Mouse (Mus musculus) kidney, embryonic 15.5 days (tissue): Measurements from ENCODE around the gene Ppp1r14b. TPM values are rescaled to one million over a fixed set of nuclear protein-coding genes. Genes with fewer than 3 reads are reported as not detected.

Source experiments
- ATAC-seq: fragments of 200-750 bp; cut with Nextera tagmentation; replicated peaks from 2 replicates; pipeline ENCODE4 v1.8.0; 2017; ENCODE audit warnings: moderate TSS enrichment; ENCODE audit not compliant: low FRiP score
- H3K27ac ChIP-seq: fragments of 300-500 bp; sonication (generic); 2 replicates; pipeline ENCODE4 v1.5.1; 2015; ENCODE audit warnings: mild to moderate bottlenecking, inconsistent platforms
- H3K27me3 ChIP-seq: fragments of 300-500 bp; sonication (generic); 2 replicates; pipeline ENCODE4 v1.6.1; 2015; ENCODE audit warnings: inconsistent platforms
- H3K36me3 ChIP-seq: fragments of 300-500 bp; sonication (generic); 2 replicates; pipeline ENCODE4 v1.6.1; 2015; ENCODE audit warnings: inconsistent platforms
- H3K4me1 ChIP-seq: fragments of 300-500 bp; sonication (generic); 2 replicates; pipeline ENCODE4 v1.6.1; 2015; ENCODE audit warnings: inconsistent platforms
- H3K4me2 ChIP-seq: fragments of 300-500 bp; sonication (generic); 2 replicates; pipeline ENCODE4 v1.6.1; 2015; ENCODE audit warnings: moderate library complexity, mild to moderate bottlenecking, inconsistent platforms
- H3K4me3 ChIP-seq: fragments of 300-500 bp; sonication (generic); replicated peaks from 2 replicates; pipeline ENCODE4 v1.5.1; 2015; ENCODE audit warnings: mild to moderate bottlenecking, inconsistent platforms
- H3K9ac ChIP-seq: fragments of 300-500 bp; sonication (generic); 2 replicates; pipeline ENCODE4 v1.6.1; 2015; ENCODE audit warnings: mild to moderate bottlenecking, inconsistent platforms
- H3K9me3 ChIP-seq: fragments of 300-500 bp; sonication (generic); replicated peaks from 2 replicates; pipeline ENCODE4 v1.6.1; 2016; ENCODE audit warnings: inconsistent platforms
- WGBS: fragments of 180-500 bp; shearing (Covaris S2); methylation state at CpG from one replicate; pipeline ENCODE4 v1.1.7; 2015; ENCODE audit warnings: mixed read lengths; 5-methylcytosine and 5-hydroxymethylcytosine counted together
- polyA plus RNA-seq: library from polyadenylated mRNA; unstranded; fragments of >200 nt; fragmentation: Nextera tagmentation; extraction: Ambion mirVana; gene quantifications from 2 replicates; pipeline ENCODE4 v1.2.1, GENCODE M21; 2015

Gene Ppp1r14b
- polyA plus RNA-seq, 1 experiment from 2014 or later: 139 TPM

DNA sequence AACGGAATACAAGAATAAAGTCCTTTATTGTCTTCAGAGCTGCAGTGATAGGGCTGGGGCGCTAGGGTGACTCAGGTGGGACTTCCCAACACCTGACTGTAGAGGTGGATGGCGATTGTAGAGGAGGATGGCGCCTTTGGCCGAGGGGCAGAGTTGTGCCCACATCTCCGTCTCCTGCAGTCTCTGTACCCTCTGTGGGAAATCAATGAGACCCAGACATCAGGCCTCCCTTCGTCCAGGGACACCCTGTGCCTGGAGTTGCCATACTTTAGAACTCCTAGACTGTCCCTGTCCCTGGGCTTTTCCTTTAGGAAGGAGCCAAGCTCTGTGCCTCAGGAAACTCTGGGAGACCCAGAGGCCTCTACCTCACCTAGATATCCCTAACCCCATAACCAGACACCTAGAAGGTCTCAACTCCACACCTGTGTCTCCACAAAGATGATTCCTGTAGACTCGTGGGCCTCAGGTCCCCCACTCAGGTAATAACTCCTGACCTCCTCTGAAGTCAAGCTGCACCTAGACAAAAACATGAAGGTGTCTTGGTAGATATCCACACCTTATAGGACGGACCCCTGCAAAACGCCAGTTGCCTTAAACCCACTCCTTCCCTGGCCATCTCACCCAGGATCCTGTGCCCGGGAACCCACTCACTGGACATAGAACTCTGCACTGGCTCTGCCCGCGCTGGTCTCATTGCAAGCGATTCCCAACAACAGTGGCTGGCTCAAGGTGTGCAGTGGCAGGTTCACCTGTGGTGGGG is 18.4 kb downstream of the Ppp1r14b start:
- WGBS: 60% methylated on average over 14 of the region's 14 CpGs
- Histone ChIP-seq H3K4me2 (peak overlapping the region; percentile 81), H3K4me1 (peaks cover 59% of the 10 kb centered on the region), H3K36me3 (peaks cover 4% of the 10 kb centered on the region), H3K4me3 (peak overlapping the region; percentile 62), H3K9me3 (no peaks in the 10 kb centered on the region), H3K27ac (peak overlapping the region; percentile 74), H3K9ac (peak overlapping the region; percentile 56), H3K27me3 (no peaks in the 10 kb centered on the region)
- ATAC-seq: no peak

GRCm38 (mm10) chr19:6994002-6994401 is 19.2 kb downstream of the Ppp1r14b start:
- H3K27ac ChIP-seq: no peak overlapping the region
- peaks cover 56% of the 10 kb centered on the region for H3K4me1 ChIP-seq
- no peak overlapping the region; the same call in 1 of the 2 replicates for H3K4me3 ChIP-seq
- H3K36me3 ChIP-seq: peaks cover 12% of the 10 kb centered on the region
- H3K27me3 ChIP-seq: no peaks in the 10 kb centered on the region
- no peaks in the 10 kb centered on the region for H3K9me3 ChIP-seq
- 87% methylated on average over 8 of the region's 8 CpGs for WGBS
- ATAC-seq: no peak
- H3K9ac ChIP-seq: no peak overlapping the region
- peak overlapping the region; percentile 82; the same call in 1 of the 2 replicates for H3K4me2 ChIP-seq

- Histone ChIP-seq H3K27me3 (no peaks in the 10 kb centered on the region), H3K4me1 (peaks cover 56% of the 10 kb centered on the region), H3K9me3 (no peaks in the 10 kb centered on the region), H3K9ac (0 out of 2 replicates have a peak overlapping the region, but pooled peaks have one; percentile 72), H3K4me3 (peak overlapping the region; percentile 58), H3K4me2 (peak overlapping the region; percentile 82), H3K36me3 (peaks cover 14% of the 10 kb centered on the region), H3K27ac (peak overlapping the region; percentile 39; the same call in 1 of the 2 replicates)
- 71% methylated on average over 8 of the region's 8 CpGs for WGBS
- no peak for ATAC-seq
Observed at GRCm38 (mm10) chr19:6994489-6994888, 19.7 kb downstream of the Ppp1r14b start.

GRCm38 (mm10) chr19:6995255-6995991 is 20.7 kb downstream of the Ppp1r14b start:
- H3K36me3 ChIP-seq: peaks cover 23% of the 10 kb centered on the region
- ATAC-seq: no peak

DNA sequence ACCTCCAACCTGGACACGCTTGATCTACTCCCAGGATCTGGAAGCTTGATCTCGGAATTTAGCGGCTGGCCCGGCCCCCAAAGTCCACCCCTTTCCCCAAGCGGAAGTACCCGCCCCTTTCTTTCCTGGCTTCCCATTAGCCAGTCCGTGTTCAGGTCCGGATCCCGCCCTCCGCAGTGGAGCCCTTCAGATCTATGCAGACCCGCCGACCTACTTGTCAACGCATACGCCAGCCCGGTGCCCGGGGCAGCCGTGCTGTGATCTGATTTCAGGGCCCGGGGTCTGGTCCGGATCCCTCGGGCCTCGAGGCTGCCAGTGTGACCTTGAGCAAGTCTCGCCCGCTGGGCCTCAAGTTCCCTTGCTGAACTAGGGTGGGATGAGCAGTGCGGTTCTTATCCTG is 21.2 kb downstream of the Ppp1r14b start, which contains the start of the genes Nudt22 and Trpt1:
Gene Nudt22 (minus strand): TSS at position 112 of the 400 bp plus-strand sequence.
Gene Trpt1 (plus strand): TSS at position 126 of the 400 bp plus-strand sequence.
- Histone ChIP-seq H3K4me3 (peak within 1 kb of the TSS; percentile 58), H3K27ac (peak within 1 kb of the TSS; percentile 80), H3K36me3 (peaks cover 24% of the 10 kb centered on the region), H3K27me3 (no peaks in the 10 kb centered on the region), H3K4me1 (peaks cover 54% of the 10 kb centered on the region), H3K9ac (peak within 1 kb of the TSS; percentile 72), H3K4me2 (peak within 1 kb of the TSS; percentile 82), H3K9me3 (no peaks in the 10 kb centered on the region)
- peak; percentile 80 for ATAC-seq
- under 1% methylated on average over 24 of the region's 24 CpGs for WGBS

More at GRCm38 (mm10) chr19:6995255-6995991, 20.7 kb downstream of the Ppp1r14b start:
- Histone ChIP-seq H3K27me3 (no peaks in the 10 kb centered on the region), H3K4me3 (peak overlapping the region; percentile 58), H3K9me3 (no peaks in the 10 kb centered on the region), H3K9ac (peak overlapping the region; percentile 72), H3K4me2 (peak overlapping the region; percentile 82), H3K4me1 (peaks cover 54% of the 10 kb centered on the region), H3K27ac (peak overlapping the region; percentile 68)
- 42% methylated on average over 21 of the region's 21 CpGs for WGBS

DNA sequence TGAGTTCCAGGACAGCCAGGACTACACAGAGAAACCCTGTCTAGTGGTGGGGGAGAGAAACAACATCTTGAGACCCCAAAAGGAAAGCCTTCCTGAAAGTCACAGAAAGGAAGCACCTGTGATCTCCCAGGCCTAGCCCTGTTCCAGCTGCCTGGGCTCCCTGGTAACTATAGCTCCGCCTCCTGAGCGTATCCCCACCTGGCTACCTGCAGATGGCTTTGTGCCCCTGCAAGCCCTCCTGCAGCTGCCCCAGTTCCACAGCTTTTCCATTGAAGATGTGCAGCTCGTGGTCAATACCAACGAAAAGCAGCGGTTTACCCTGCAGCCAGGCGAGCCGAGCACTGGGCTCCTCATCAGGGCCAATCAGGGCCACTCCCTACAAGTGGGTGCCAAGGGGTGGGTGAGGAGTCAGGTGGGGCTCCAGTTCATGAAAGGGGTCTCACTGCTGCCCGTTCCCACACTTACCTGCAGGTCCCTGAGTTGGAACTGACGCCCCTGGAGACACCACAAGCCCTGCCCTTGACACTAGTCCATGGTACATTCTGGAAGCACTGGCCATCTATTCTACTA is 23.0 kb downstream of the Ppp1r14b start:
- 89% methylated on average over 9 of the region's 9 CpGs for WGBS
- ATAC-seq: no peak

DNA sequence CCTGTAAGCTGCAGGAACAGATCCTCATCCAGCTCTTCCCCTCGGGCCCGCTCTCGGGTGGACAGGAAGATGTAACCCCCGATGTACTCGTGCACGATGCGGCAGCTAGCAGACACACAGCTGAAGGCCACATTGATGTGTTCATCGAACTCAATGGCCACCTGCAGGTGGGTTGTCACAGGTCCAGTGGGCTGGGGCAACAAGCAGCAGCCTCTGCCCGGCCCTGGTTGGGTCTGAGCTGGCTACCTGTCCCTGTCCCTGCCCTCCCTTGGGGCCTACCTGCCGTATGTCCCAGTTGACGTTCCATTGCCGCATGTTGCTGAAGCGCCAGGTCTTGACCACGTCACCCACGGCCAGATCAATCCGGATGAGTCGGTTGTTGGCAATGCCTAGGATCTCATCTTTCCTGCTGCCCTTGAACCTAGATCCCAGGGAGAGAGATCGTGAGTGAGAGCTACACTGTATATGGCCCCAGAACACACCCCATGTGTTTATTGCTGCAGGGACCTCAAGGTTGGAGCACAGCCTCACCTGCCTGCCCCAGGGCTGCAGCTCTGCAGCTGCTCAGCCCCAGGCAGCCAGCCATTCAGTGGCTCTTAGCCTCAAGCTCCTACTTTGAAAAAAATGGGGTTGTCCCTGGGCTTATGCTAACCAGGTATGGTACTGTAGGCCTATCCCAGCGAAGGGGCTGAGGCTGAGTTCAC is 24.7 kb downstream of the Ppp1r14b start:
- 95% methylated on average over 19 of the region's 19 CpGs for whole genome bisulfite sequencing
- Histone ChIP-seq H3K36me3 (peaks cover 24% of the 10 kb centered on the region), H3K27ac (no peak overlapping the region), H3K9me3 (no peaks in the 10 kb centered on the region), H3K4me3 (no peak overlapping the region), H3K27me3 (no peaks in the 10 kb centered on the region), H3K4me2 (no peak overlapping the region), H3K9ac (no peak overlapping the region), H3K4me1 (peaks cover 30% of the 10 kb centered on the region)
- no peak for ATAC-seq

More for the DNA sequence above, 23.0 kb downstream of the Ppp1r14b start:
- no peak overlapping the region for H3K4me3 ChIP-seq
- peaks cover 44% of the 10 kb centered on the region for H3K4me1 ChIP-seq
- H3K36me3 ChIP-seq: peaks cover 24% of the 10 kb centered on the region
- H3K4me2 ChIP-seq: no peak overlapping the region
- no peaks in the 10 kb centered on the region for H3K27me3 ChIP-seq
- H3K27ac ChIP-seq: no peak overlapping the region
- no peaks in the 10 kb centered on the region for H3K9me3 ChIP-seq
- no peak overlapping the region for H3K9ac ChIP-seq

DNA sequence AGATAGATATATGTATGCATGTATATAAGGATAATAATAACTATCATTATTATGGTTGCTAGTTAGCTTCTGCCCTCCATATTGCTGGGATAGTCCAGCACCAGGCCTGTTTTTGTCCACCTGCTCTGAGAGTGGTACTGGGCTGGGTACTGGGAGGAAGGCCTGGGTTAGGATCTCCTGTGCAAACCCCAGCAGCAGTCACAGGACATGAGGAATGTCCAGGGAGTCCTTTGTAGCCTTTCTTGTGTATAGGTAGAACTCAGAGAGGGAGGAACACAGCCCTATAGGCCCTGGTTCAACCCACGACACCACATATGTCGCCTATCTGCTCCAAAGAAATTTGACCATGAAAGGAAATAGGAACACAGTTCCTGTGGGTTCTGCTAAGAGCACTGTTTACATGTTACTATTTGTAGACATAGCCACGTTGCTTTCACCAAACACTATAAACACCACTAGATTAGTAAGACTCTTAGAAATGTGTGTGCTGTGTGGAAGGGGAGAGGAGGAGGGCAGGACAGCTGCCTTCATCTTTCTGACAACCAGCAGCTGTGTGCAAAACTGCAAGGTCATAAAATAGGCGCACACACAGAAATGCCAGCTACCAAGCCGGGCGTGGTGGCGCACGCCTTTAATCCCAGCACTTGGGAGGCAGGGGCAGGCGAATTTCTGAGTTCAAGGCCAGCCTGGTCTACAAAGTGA is 32.3 kb downstream of the Ppp1r14b start:
- Histone ChIP-seq H3K27me3 (no peaks in the 10 kb centered on the region), H3K9ac (no peak overlapping the region), H3K4me1 (no peaks in the 10 kb centered on the region), H3K4me2 (no peak overlapping the region), H3K36me3 (no peaks in the 10 kb centered on the region), H3K9me3 (no peaks in the 10 kb centered on the region), H3K4me3 (no peak overlapping the region), H3K27ac (no peak overlapping the region)
- WGBS: 78% methylated on average over 9 of the region's 9 CpGs
- no peak for ATAC-seq

DNA sequence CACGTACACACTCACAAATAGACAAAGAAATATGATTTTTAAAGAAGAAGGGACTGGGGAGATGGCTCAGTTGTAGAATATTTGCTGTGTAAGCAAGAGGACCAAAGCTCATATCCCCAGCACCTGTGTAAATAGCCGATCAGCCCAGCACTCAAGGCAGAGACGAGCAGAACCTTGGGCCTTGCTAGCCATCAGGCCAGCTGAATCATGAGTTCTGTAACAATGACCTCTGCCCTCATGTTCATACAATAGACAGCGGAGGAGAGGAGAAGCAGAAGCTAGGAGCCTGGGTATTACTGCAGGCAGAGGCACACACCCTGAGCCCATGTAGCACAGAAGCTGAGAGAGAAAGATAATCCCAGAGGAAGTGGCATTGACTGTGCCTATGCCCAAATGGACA is 37.7 kb downstream of the Ppp1r14b start:
- 72% methylated on average over 4 of the region's 4 CpGs for WGBS
- no peak overlapping the region for H3K9ac ChIP-seq
- no peak for ATAC-seq
- H3K9me3 ChIP-seq: no peaks in the 10 kb centered on the region
- no peak overlapping the region for H3K27ac ChIP-seq
- H3K4me2 ChIP-seq: no peak overlapping the region
- H3K4me1 ChIP-seq: no peaks in the 10 kb centered on the region
- no peak overlapping the region for H3K4me3 ChIP-seq
- no peaks in the 10 kb centered on the region for H3K27me3 ChIP-seq
- H3K36me3 ChIP-seq: peaks cover 3% of the 10 kb centered on the region; the same call in 1 of the 2 replicates

DNA sequence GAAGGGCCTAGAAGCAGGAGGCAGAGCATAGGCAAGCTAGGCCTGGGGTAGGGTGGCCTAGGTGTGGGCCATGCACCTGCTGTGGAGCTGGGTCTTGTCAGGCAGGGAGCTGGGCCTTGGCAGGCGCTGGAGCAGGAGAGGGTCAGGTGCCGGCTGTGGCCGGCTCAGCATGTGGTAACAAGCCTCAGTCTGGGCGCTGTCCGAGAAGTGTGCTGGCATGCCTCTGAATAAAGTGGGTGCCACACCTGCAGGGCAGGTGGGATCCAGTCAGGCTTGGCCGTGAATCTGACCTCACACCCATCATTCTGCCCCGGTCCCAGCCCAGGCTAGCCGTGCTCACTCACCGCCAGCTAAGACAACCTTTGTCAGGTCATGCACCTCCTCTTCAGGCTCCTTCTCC is 39.2 kb downstream of the Ppp1r14b start:
- ATAC-seq: no peak
- no peak overlapping the region for H3K9ac ChIP-seq
- WGBS: 87% methylated on average over 9 of the region's 9 CpGs

More for the DNA sequence above, 39.2 kb downstream of the Ppp1r14b start:
- H3K36me3 ChIP-seq: peaks cover 16% of the 10 kb centered on the region
- no peak overlapping the region for H3K27ac ChIP-seq
- H3K9me3 ChIP-seq: no peaks in the 10 kb centered on the region
- no peaks in the 10 kb centered on the region for H3K4me1 ChIP-seq
- H3K27me3 ChIP-seq: no peaks in the 10 kb centered on the region
- H3K4me2 ChIP-seq: no peak overlapping the region
- no peak overlapping the region for H3K4me3 ChIP-seq
